Mouse (Mus musculus) heart, adult 2 months (tissue): ENCODE results near the gene Rtn2. TPM values are rescaled to one million over a fixed set of nuclear protein-coding genes. Genes with fewer than 3 reads are reported as not detected.

Experiments
- DNase-seq, 2 experiments: peaks; one replicate each; pipeline ENCODE4 v3.0.0; 2021
- H3K27ac ChIP-seq: fragments of 200-600 bp; 2 replicates; pipeline ENCODE4 v1.8.1; 2022
- H3K27me3 ChIP-seq: fragments of 200-500 bp; 2 replicates; pipeline ENCODE4 v1.6.1; 2012; ENCODE audit warnings: mild to moderate bottlenecking, low read length, inconsistent platforms, mixed read lengths; ENCODE audit not compliant: control insufficient read depth, insufficient read depth
- H3K36me3 ChIP-seq: fragments of 200-500 bp; 2 replicates; pipeline ENCODE4 v1.6.1; 2012; ENCODE audit warnings: low read length, inconsistent platforms; ENCODE audit not compliant: control insufficient read depth, insufficient read depth
- H3K4me1 ChIP-seq: fragments of 200-500 bp; 2 replicates; pipeline ENCODE4 v1.6.1; 2011; ENCODE audit warnings: low read length; ENCODE audit not compliant: control insufficient read depth, insufficient read depth
- H3K4me3 ChIP-seq: fragments of 200-600 bp; 2 replicates; pipeline ENCODE4 v1.8.1; 2022
- H3K79me2 ChIP-seq: fragments of 200-500 bp; replicated peaks from 2 replicates; pipeline ENCODE4 v1.6.1; 2012; ENCODE audit warnings: mild to moderate bottlenecking, inconsistent platforms, low read length, moderate library complexity, mixed read lengths; ENCODE audit not compliant: control insufficient read depth, insufficient read depth
- H3K9ac ChIP-seq: fragments of 200-500 bp; 2 replicates; pipeline ENCODE4 v1.6.1; 2012; ENCODE audit warnings: low read depth, mild to moderate bottlenecking, control low read depth, inconsistent platforms, low read length, mixed read lengths
- CTCF ChIP-seq: fragments of 200-600 bp; IDR thresholded peaks from 2 replicates; pipeline ENCODE4 v1.8.1; 2022; ENCODE audit warnings: antibody characterized with exemption, mild to moderate bottlenecking, moderate library complexity
- EP300 ChIP-seq: fragments of 200-500 bp; IDR thresholded peaks from 2 replicates; pipeline ENCODE4 v1.6.1; 2011; ENCODE audit warnings: low read depth, low read length, control low read depth; ENCODE audit not compliant: insufficient read depth
- POLR2A ChIP-seq: fragments of 200-500 bp; IDR thresholded peaks from 2 replicates; pipeline ENCODE4 v1.6.1; 2011; ENCODE audit warnings: mild to moderate bottlenecking, low read depth, low read length, control low read depth; ENCODE audit not compliant: insufficient read depth
- WGBS: fragments of 180-500 bp; shearing (Covaris S2); methylation state at CpG from one replicate; pipeline ENCODE4 v1.1.7; 2018; 5-methylcytosine and 5-hydroxymethylcytosine counted together
- intact Hi-C: fragments of 180-260 bp; cut with DNase I; formaldehyde crosslinking; loops from one replicate; pipeline ENCODE4 v1.15.1; 2025
- polyA plus RNA-seq: library from polyadenylated mRNA; depleted of rRNA; stranded (reverse); fragments of >200 nt; gene quantifications from 2 replicates; pipeline ENCODE4 v1.2.3, GENCODE M21; 2012
- total RNA-seq, 2 experiments: library from RNA; stranded (reverse); gene quantifications; 2 replicates each; pipeline ENCODE4 v1.2.3; 2021

Gene Rtn2
- total and polyA plus RNA-seq, 3 experiments: 114 to 273 (median 136) TPM

DNA sequence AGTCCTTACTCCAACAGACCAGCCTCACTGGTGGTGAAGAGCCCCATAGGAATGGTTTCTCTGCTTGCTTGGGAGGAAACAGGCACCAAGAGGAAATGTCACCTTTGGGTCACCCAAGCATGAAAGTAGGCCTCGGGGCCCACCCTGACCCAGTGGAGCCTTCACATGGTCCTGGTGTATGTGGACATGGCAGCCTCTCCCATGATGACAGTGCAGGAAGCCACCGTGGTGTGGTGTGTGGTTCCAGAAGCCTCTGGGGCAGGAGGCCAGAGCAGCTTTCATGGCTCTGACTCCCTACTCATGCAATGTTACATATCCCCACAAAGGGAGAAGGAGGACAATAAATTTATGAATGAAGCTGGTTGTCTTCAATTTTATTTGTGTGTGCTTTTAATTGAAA lies 34.9 kb upstream of the Rtn2 start:
- WGBS: 96% methylated on average over 2 of the region's 2 CpGs
- Histone ChIP-seq H3K4me3 (no peak overlapping the region), H3K27ac (no peak overlapping the region), H3K36me3 (no peaks in the 10 kb centered on the region), H3K79me2 (0 out of 2 replicates have a peak, but pooled peaks cover 1% of the 10 kb centered on the region), H3K9ac (no peak overlapping the region), H3K4me1 (no peaks in the 10 kb centered on the region), H3K27me3 (no peaks in the 10 kb centered on the region)
- intact Hi-C loops: no loop called here
- TF ChIP-seq EP300 (no peak), POLR2A (no peak), CTCF (no peak)
- DNase-seq: no peak

DNA sequence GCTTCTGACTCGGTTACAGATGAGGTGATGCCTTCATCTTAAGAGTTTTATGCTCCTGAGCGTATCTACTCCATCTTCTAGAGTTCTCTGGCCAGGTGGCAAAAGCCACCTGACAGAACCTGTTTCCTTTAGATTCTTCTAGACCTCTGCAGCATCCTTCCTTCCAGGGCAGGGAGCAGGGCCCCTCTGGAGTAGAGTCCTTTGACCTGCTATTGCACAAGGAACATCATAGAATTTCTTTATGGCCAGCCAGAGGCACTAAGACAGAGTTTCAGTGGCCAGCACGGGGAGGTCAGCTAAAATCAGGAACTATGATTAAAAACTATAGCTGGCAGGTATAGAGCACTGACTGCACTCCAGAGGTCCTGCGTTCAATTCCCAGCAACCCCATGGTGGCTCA lies 30.3 kb upstream of the Rtn2 start:
- H3K4me1 ChIP-seq: peaks cover 1% of the 10 kb centered on the region; the same call in 1 of the 2 replicates
- H3K36me3 ChIP-seq: no peaks in the 10 kb centered on the region
- TF ChIP-seq EP300 (no peak), CTCF (no peak), POLR2A (no peak)
- no peaks in the 10 kb centered on the region for H3K79me2 ChIP-seq
- WGBS: 80% methylated on average over 4 of the region's 4 CpGs
- H3K9ac ChIP-seq: no peak overlapping the region
- no peaks in the 10 kb centered on the region for H3K27me3 ChIP-seq
- no peak overlapping the region for H3K27ac ChIP-seq
- intact Hi-C loops: no loop called here
- no peak overlapping the region for H3K4me3 ChIP-seq
- DNase-seq: no peak

DNA sequence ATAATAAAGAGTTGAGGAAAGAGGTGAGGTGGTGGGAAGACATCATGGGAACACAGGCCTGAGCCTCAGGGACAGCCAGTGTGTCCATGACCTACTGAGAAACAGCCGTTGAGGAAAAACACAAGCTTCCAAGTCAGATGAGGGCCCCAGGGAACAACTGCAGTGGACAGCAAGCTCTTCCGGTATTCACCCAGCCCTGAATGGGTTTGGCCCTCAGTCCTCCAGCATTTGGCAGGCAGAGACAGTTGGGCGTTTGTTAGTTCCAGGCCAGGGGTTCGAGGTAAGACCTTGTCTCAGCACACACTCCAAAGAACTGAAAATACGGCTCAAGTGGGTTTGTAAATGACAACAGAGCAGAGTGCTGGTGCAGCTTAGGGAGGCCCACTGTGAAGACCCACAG lies 29.0 kb upstream of the Rtn2 start:
- intact Hi-C loops: no loop called here
- Histone ChIP-seq H3K36me3 (peaks cover 5% of the 10 kb centered on the region; the same call in 1 of the 2 replicates), H3K79me2 (no peaks in the 10 kb centered on the region), H3K27ac (peak overlapping the region; percentile 32; the same call in 1 of the 2 replicates), H3K4me3 (no peak overlapping the region), H3K27me3 (no peaks in the 10 kb centered on the region), H3K9ac (no peak overlapping the region), H3K4me1 (peaks cover 2% of the 10 kb centered on the region; the same call in 1 of the 2 replicates)
- TF ChIP-seq CTCF (no peak), EP300 (no peak), POLR2A (no peak)
- DNase-seq: no peak
- WGBS: 38% methylated on average over 5 of the region's 5 CpGs

DNA sequence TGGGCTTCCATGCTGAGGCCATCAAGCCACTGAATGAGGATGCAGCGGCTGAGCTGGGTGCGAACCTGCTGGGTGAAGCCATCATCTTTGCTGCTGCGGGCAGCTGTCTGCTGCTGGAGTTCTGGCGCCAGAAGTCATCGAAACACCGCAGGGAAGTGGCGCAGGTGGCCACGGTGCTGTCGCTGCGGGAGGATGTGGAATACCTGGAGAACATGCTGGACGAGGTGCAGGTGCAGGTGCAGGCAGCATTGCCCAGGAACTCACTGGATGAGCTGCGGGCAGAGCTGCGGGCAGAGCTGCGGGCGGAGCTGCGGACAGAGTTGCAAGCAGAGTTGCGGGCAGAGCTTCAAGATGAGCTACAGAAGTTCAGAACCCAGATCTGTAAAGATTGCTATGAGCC lies 27.0 kb upstream of the Rtn2 start:
- no peak for DNase-seq
- Histone ChIP-seq H3K4me3 (no peak overlapping the region), H3K79me2 (no peaks in the 10 kb centered on the region), H3K36me3 (peaks cover 8% of the 10 kb centered on the region; the same call in 1 of the 2 replicates), H3K27me3 (no peaks in the 10 kb centered on the region), H3K27ac (no peak overlapping the region), H3K9ac (no peak overlapping the region), H3K4me1 (peaks cover 2% of the 10 kb centered on the region; the same call in 1 of the 2 replicates)
- WGBS: 86% methylated on average over 17 of the region's 17 CpGs
- TF ChIP-seq EP300: no peak
- no peak for TF ChIP-seq POLR2A
- TF ChIP-seq CTCF: no peak
- intact Hi-C loops: no loop called here

DNA sequence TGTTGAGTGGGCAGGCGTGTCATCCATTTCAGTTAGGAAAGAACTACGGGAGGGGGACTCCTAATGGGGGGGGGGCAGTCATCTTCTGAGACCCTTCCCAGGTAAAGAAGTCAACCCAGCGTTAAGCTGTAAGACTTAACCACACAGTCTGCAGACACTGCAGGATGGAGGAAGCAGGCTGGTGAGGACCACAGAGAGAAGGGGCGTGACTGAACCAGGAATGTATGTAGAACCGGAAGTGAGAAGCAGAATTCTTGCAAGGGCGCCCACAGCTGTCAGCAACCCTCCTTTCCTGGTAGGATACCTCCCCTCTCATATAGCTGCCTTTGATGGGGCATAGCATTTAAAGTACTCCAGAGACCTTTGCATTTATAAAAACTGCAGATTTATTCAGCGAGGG lies 25.9 kb upstream of the Rtn2 start:
- peaks cover 8% of the 10 kb centered on the region; the same call in 1 of the 2 replicates for H3K36me3 ChIP-seq

DNA sequence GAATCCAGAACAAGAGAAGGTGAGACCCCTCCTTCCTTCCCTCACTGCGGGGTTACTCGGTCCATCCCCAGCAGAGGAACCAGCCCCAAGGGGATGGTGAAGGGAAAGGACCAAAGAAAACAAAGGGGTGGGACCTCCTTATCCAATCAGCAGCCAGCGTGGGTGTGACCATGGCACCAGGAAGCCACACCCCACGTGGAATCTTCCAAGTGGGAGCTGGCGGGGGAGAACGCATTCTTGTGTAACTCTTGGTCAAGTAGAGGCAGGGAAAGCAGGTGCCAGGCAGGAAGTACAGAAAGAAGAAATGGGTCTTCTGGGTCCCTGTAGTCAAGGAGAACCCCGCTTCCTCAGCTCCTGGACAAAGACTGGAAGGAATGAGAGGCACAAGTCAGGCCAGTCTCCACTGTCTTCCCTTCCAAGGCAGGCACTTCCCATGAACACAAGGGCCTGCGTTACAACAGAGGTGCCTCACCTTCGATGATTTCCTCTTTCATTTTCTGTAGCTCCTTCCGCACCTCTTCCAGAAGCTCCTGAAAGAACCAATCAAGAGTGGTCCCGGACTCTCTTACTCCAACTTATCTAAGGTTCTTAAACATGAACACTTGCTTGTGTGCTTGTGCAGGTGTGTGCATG lies 24.9 kb upstream of the Rtn2 start:
- TF ChIP-seq CTCF (no peak), EP300 (0 out of 2 replicates have a peak, but pooled peaks have one; percentile 26)
- 36% methylated on average over 11 of the region's 11 CpGs for WGBS
- H3K4me3 ChIP-seq: no peak overlapping the region

More for the DNA sequence above, 25.9 kb upstream of the Rtn2 start:
- Histone ChIP-seq H3K79me2 (no peaks in the 10 kb centered on the region), H3K27me3 (no peaks in the 10 kb centered on the region), H3K4me3 (no peak overlapping the region), H3K9ac (no peak overlapping the region), H3K27ac (no peak overlapping the region), H3K4me1 (peaks cover 2% of the 10 kb centered on the region; the same call in 1 of the 2 replicates)
- DNase-seq: no peak
- TF ChIP-seq POLR2A: no peak
- TF ChIP-seq EP300: no peak
- TF ChIP-seq CTCF: no peak
- WGBS: 77% methylated on average over 7 of the region's 7 CpGs
- intact Hi-C loops: no loop called here

More for the DNA sequence above, 24.9 kb upstream of the Rtn2 start:
- peaks cover 2% of the 10 kb centered on the region; the same call in 1 of the 2 replicates for H3K4me1 ChIP-seq
- intact Hi-C loops: no loop called here
- H3K9ac ChIP-seq: no peak overlapping the region
- peak overlapping the region; percentile 34; the same call in 1 of the 2 replicates for H3K27ac ChIP-seq
- H3K27me3 ChIP-seq: no peaks in the 10 kb centered on the region
- DNase-seq: peak; percentile 74 to 82
- H3K79me2 ChIP-seq: no peaks in the 10 kb centered on the region
- H3K36me3 ChIP-seq: peaks cover 8% of the 10 kb centered on the region; the same call in 1 of the 2 replicates
